Mouse (Mus musculus) embryonic facial prominence, embryonic 14.5 days (tissue): Measurements from ENCODE around the gene Acp7. TPM values are rescaled to one million over a fixed set of nuclear protein-coding genes. Genes with fewer than 3 reads are reported as not detected.

Source experiments
- ATAC-seq: fragments of 200-750 bp; cut with Nextera tagmentation; 2 replicates; pipeline ENCODE4 v1.8.0; 2017; ENCODE audit warnings: low read depth, moderate number of reproducible peaks, moderate TSS enrichment
- DNase-seq: peaks from one replicate; pipeline ENCODE4 v3.0.0-alpha.2; 2015; ENCODE audit warnings: low spot score
- H3K27ac ChIP-seq: fragments of 300-500 bp; sonication (generic); replicated peaks from 2 replicates; pipeline ENCODE4 v1.5.1; 2014; ENCODE audit warnings: low read depth, mild to moderate bottlenecking, low read length, moderate library complexity
- H3K27me3 ChIP-seq: fragments of 300-500 bp; sonication (generic); replicated peaks from 2 replicates; pipeline ENCODE4 v1.6.1; 2014; ENCODE audit warnings: low read length; ENCODE audit not compliant: control insufficient read depth, insufficient read depth
- H3K36me3 ChIP-seq: fragments of 300-500 bp; sonication (generic); 2 replicates; pipeline ENCODE4 v1.6.1; 2014; ENCODE audit warnings: low read length, mixed read lengths; ENCODE audit not compliant: control insufficient read depth, insufficient read depth
- H3K4me1 ChIP-seq: fragments of 300-500 bp; sonication (generic); 2 replicates; pipeline ENCODE4 v1.6.1; 2014; ENCODE audit warnings: antibody characterized with exemption, low read length; ENCODE audit not compliant: control insufficient read depth, insufficient read depth
- H3K4me2 ChIP-seq: fragments of 300-500 bp; sonication (generic); 2 replicates; pipeline ENCODE4 v1.6.1; 2014; ENCODE audit warnings: low read depth, mild to moderate bottlenecking, low read length, moderate library complexity, mixed read lengths
- H3K4me3 ChIP-seq: fragments of 300-500 bp; sonication (generic); 2 replicates; pipeline ENCODE4 v1.5.1; 2014; ENCODE audit warnings: low read depth, mild to moderate bottlenecking, low read length
- H3K9ac ChIP-seq: fragments of 300-500 bp; sonication (generic); 2 replicates; pipeline ENCODE4 v1.6.1; 2014; ENCODE audit warnings: low read depth, mild to moderate bottlenecking, low read length, moderate library complexity, mixed read lengths
- H3K9me3 ChIP-seq: fragments of 300-500 bp; sonication (generic); 2 replicates; pipeline ENCODE4 v1.6.1; 2016; ENCODE audit warnings: low read length; ENCODE audit not compliant: control insufficient read depth
- WGBS: fragments of 180-500 bp; shearing (Covaris S2); extraction: QIAGEN DNeasy Blood & Tissue Kit; methylation state at CpG from one replicate; pipeline ENCODE4 v1.1.7; 2014; 5-methylcytosine and 5-hydroxymethylcytosine counted together
- polyA plus RNA-seq: library from polyadenylated mRNA; unstranded; fragments of >200 nt; fragmentation: Nextera tagmentation; extraction: Ambion mirVana; gene quantifications from 2 replicates; pipeline ENCODE4 v1.2.1, GENCODE M21; 2014

Gene Acp7
- polyA plus RNA-seq, 1 experiment from 2014 or later = 0.40 TPM

DNA sequence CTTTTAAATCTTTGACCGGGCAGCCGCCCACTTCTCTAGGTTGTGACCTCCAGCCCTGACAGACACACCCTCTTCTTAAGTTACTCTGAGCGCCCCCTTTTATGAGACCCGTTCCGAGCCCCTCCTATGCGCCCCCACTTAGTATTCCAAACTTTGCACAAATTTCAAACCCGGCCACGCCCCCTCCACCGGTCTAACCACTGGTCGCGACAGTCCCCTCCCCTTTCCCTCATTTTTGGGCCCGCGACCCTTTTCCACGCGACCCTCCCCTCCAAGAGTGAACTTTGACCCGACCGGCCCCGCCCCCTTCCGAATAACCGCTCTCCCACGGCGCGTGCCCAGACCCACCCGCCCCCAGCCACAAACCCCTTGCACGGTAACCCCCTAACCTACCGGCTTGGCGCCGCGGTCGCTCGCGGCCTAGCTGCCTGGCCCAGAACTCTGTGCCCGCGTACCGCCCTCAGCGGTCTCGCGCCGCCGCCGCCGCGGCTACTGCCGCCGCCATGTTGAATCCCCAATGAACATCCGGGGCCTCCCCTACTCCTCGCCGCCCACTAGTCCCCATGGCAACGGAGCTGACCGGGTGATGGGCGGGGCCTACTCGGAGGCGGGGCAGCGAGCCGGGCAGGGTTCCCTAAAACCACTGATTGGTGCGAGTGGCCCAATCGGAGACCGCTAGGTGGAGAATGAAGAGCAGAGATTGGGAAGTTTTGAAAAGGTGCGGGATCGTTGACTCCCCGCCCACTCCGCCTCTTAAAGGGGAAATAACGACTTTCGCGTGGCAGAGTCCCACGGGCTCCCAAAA, 33.3 kb downstream of the Acp7 start, which contains the start of the genes Samd4b and Pak4:
Gene Samd4b (minus strand): TSS at position 503 of the 805 bp plus-strand sequence.
Gene Pak4 (minus strand): TSS at position 544 of the 805 bp plus-strand sequence.
- peak within 1 kb of the TSS; percentile 77 for H3K9ac ChIP-seq
- peaks cover 23% of the 10 kb centered on the region for H3K4me1 ChIP-seq
- H3K9me3 ChIP-seq = no peaks in the 10 kb centered on the region
- ATAC-seq (peak; percentile 95), DNase-seq (peak; percentile 99)
- peak within 1 kb of the TSS; percentile 71 for H3K4me3 ChIP-seq
- under 1% methylated on average over 61 of the region's 66 CpGs for WGBS
- H3K36me3 ChIP-seq = peaks cover 3% of the 10 kb centered on the region; the same call in 1 of the 2 replicates
- peak within 1 kb of the TSS; percentile 86 for H3K27ac ChIP-seq
- H3K4me2 ChIP-seq = peak within 1 kb of the TSS; percentile 89
- H3K27me3 ChIP-seq = no peaks in the 10 kb centered on the region

DNA sequence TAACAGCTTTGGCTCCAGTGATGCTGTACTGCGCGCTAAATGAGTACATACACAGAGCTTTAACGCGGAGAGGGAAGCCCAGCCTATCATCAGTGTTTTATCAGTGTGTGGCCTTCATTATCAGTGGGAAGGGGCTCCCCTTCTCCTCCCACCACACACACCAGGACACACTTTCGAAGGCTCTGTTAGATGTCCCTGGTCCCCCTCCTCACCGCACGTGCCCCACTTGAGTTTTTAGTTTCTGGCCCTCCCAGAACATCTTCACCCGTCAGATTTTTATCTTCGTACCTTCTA, 33.9 kb downstream of the Acp7 start:
- Histone ChIP-seq H3K4me3 (peak overlapping the region; percentile 71), H3K9me3 (no peaks in the 10 kb centered on the region), H3K36me3 (peaks cover 3% of the 10 kb centered on the region; the same call in 1 of the 2 replicates), H3K27ac (peak overlapping the region; percentile 86), H3K27me3 (no peaks in the 10 kb centered on the region), H3K4me2 (peak overlapping the region; percentile 89), H3K9ac (peak overlapping the region; percentile 77), H3K4me1 (peaks cover 23% of the 10 kb centered on the region)
- 5% methylated on average over 9 of the region's 9 CpGs for WGBS
- ATAC-seq (no peak), DNase-seq (no peak)

GRCm38 (mm10) chr7:28596436-28597276, 34.5 kb downstream of the Acp7 start:
- no peak for ATAC-seq
- WGBS = 37% methylated on average over 19 of the region's 20 CpGs
- Histone ChIP-seq H3K27me3 (no peaks in the 10 kb centered on the region), H3K36me3 (peaks cover 3% of the 10 kb centered on the region; the same call in 1 of the 2 replicates), H3K4me1 (peaks cover 23% of the 10 kb centered on the region), H3K27ac (peak overlapping the region; percentile 86), H3K4me3 (peak overlapping the region; percentile 71), H3K4me2 (peak overlapping the region; percentile 89), H3K9me3 (no peaks in the 10 kb centered on the region), H3K9ac (peak overlapping the region; percentile 77)
- peak; percentile 32 for DNase-seq

DNA sequence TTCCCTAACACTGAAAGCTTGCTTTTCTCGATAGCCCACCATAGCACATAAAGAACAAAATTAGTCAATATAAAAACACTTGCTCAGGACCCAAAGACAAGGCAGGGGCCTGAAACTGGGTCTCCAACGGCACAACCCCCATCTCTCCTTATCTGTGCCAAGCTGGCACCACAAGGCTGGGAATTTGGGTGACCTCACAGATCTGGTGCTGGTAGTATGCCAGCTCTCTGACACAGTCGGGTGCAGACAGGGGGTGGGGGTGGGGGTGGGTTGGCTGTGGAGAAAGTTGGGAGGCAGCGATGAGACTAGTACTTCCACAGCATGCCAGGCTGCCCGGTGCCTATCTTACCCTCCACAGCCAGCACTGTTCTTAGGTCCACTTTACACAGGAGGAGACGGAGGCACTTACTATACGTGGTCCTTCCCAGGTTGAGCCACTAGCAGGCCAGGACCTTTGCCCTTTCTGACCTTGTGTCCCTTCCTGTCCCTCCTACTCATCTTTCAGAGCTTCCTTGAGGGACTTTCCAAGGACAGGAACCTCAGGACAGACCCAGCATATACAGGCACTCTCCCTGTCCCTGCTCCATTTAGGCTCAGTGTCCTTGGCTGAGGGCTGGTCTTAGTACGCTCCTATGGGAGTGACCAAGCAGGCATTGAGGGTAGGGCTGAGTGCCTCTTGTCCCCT, 35.2 kb downstream of the Acp7 start:
- H3K27ac ChIP-seq = no peak overlapping the region
- ATAC-seq = no peak
- H3K9me3 ChIP-seq = no peaks in the 10 kb centered on the region
- H3K27me3 ChIP-seq = no peaks in the 10 kb centered on the region
- H3K4me1 ChIP-seq = peaks cover 23% of the 10 kb centered on the region
- H3K36me3 ChIP-seq = peaks cover 3% of the 10 kb centered on the region; the same call in 1 of the 2 replicates
- DNase-seq = no peak
- H3K4me2 ChIP-seq = peak overlapping the region; percentile 89
- no peak overlapping the region for H3K9ac ChIP-seq
- whole genome bisulfite sequencing = 78% methylated on average over 8 of the region's 8 CpGs
- no peak overlapping the region; the same call in 1 of the 2 replicates for H3K4me3 ChIP-seq

DNA sequence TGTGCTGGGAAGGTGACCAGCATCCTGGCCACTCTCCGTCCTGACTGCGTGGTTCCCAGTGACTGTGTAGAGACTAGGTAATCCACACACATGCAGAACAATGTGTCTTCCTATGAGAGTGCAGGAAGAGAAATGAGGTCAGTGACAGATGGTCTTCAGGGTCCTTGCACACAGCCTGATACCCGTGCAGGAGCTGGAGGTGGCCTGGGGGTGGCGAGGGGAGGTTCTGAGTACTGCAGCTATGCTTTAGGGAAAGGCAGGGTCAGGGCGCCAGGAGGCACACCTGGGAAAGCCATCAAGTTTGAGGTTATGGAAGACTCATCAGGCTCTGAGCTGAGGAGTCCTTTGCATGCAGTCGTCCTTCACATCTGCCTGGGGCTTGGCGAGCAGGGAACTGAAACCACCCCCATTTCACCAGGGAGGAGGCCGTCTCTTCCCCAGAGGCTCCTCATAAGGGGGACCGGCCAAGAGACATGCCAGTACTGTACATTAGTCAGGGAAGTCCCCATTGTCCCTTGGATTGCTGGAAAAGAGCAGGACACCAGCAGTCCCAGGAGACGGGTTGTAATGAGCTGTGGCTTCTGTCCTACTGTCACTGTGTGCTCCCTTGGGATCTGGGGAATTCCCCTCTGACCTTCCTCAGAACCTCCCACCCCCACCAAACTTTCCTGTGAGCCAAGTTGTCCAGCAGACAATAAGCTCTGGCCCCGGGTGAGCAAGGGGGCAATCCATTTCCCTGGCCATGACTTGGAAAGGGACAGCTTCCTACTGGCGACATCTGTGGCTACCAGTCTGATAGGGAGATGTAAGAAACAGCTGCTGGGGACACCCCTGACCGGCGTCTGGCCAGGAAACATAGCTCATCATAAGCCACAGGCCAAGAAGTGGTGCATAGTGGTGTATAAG, 37.7 kb downstream of the Acp7 start:
- Histone ChIP-seq H3K9ac (no peak overlapping the region), H3K27ac (no peak overlapping the region), H3K9me3 (no peaks in the 10 kb centered on the region), H3K36me3 (peaks cover 3% of the 10 kb centered on the region; the same call in 1 of the 2 replicates), H3K4me1 (peaks cover 29% of the 10 kb centered on the region), H3K4me2 (no peak overlapping the region), H3K27me3 (no peaks in the 10 kb centered on the region), H3K4me3 (no peak overlapping the region)
- 43% methylated on average over 13 of the region's 14 CpGs for whole genome bisulfite sequencing
- DNase-seq = no peak
- ATAC-seq = no peak

GRCm38 (mm10) chr7:28591862-28592261, 39.3 kb downstream of the Acp7 start:
- H3K9ac ChIP-seq = no peak overlapping the region
- no peak overlapping the region for H3K4me2 ChIP-seq
- peaks cover 39% of the 10 kb centered on the region for H3K4me1 ChIP-seq
- H3K9me3 ChIP-seq = no peaks in the 10 kb centered on the region
- no peak overlapping the region for H3K27ac ChIP-seq
- DNase-seq (no peak), ATAC-seq (no peak)
- H3K36me3 ChIP-seq = peaks cover 3% of the 10 kb centered on the region; the same call in 1 of the 2 replicates
- H3K27me3 ChIP-seq = no peaks in the 10 kb centered on the region
- 36% methylated on average over 1 of the region's 1 CpGs for WGBS
- H3K4me3 ChIP-seq = no peak overlapping the region

DNA sequence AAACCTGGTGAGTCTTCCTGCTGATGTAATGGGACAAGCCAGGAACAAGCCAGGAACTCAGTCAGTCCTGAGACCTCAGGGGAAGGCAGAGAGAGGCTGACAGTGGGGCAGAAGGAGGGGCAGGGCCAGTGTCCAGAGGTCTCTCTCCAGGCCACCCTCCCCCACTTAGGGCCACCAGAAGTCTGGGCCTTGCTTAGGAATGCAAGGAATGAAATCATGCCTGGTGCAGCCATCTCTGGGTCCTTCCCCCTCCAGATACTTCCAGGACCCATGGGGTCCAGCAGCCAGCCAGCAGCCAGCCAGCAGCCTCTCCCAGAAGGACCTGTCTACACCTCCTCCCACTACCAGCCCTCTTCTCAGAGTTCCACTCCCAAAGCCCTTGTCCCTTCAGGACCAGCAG, 43.5 kb downstream of the Acp7 start:
- H3K36me3 ChIP-seq = 0 out of 2 replicates have a peak, but pooled peaks cover 2% of the 10 kb centered on the region
- no peak overlapping the region for H3K4me3 ChIP-seq
- no peaks in the 10 kb centered on the region for H3K9me3 ChIP-seq
- peak overlapping the region; percentile 5; the same call in 1 of the 2 replicates for H3K27ac ChIP-seq
- peak overlapping the region; percentile 5; the same call in 1 of the 2 replicates for H3K9ac ChIP-seq
- ATAC-seq = 0 out of 2 replicates have a peak, but pooled peaks have one; percentile 10
- H3K4me1 ChIP-seq = peaks cover 38% of the 10 kb centered on the region
- H3K4me2 ChIP-seq = no peak overlapping the region
- DNase-seq = no peak
- H3K27me3 ChIP-seq = no peaks in the 10 kb centered on the region
